Mouse (Mus musculus): ENCODE data around the gene Nmnat2. TPM values are rescaled to one million over a fixed set of nuclear protein-coding genes. Genes with fewer than 3 reads are reported as not detected.

Gene Nmnat2
- total RNA-seq, 2 experiments from 2014 or later: 4.2 to 4.5 TPM

- DNase-seq (ENCODE audit: low spot score in 2 of 2): no peak
These were observed 204.3 kb downstream of the Nmnat2 start for GRCm38 (mm10) chr1:153159137-153159536.

GRCm38 (mm10) chr1:153163831-153164230 lies 209.0 kb downstream of the Nmnat2 start:
- no peak for DNase-seq (ENCODE audit: low spot score in 2 of 2)

DNA sequence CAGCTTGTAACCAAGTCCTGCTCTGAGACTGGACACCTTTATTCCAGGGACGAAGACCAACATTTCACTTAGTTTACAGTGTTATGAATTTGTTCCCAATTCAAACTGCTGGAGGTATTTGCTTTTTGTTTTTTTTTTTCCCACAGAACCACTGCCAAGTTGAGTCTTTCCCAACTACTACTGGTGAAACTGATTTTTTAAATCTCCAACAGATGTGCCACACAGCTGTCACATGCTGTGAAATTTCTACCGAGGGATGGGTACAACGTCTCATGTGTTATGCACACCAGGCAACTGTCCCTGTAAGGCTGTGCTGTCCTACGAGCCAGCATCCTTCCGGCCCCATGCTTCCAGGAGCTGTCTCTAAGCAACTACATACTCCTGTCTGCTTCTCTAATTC lies 213.5 kb downstream of the Nmnat2 start:
- no peak for DNase-seq (ENCODE audit: low spot score in 2 of 2)

Other genes starting within 250 kb of the Nmnat2 start
- not detected for gene Apobec4, start 204.4 kb upstream of the Nmnat2 start, total RNA-seq (2021)
- gene Rgl1, start 188.6 kb upstream of the Nmnat2 start, total RNA-seq (2021): 10 to 100 TPM; 50.8 to 60.7 TPM
- 100 to 1,000 TPM; 120 to 124 TPM for gene Arpc5, start 188.5 kb upstream of the Nmnat2 start, total RNA-seq (2021)
- gene Ncf2, start 154.8 kb upstream of the Nmnat2 start, total RNA-seq (2021): 1 to 10 TPM; 5.4 to 7.3 TPM
- 10 to 100 TPM; 65.4 to 73.4 TPM for gene Smg7, start 52.3 kb upstream of the Nmnat2 start, total RNA-seq (2021)
- 10 to 100 TPM in 1 of 2 experiments, 1 to 10 TPM in 1; 2.5 to 12.3 TPM for gene Lamc2, start 231.5 kb downstream of the Nmnat2 start, total RNA-seq (2021)

Measured in adrenal gland, postnatal 4 days (tissue).